Mouse (Mus musculus) forebrain, embryonic 11.5 days (tissue): ENCODE measurements around the gene Trim11. TPM values are rescaled to one million over a fixed set of nuclear protein-coding genes. Genes with fewer than 3 reads are reported as not detected.

ENCODE experiments used
- ATAC-seq: fragments of 200-750 bp; cut with Nextera tagmentation; replicated peaks from 2 replicates; pipeline ENCODE4 v1.8.0; 2017; ENCODE audit warnings: moderate TSS enrichment; ENCODE audit not compliant: low FRiP score
- DNase-seq: peaks from one replicate; pipeline ENCODE4 v3.0.0-alpha.2; 2017; ENCODE audit warnings: low spot score
- H3K27ac ChIP-seq: fragments of 300-500 bp; sonication (generic); 2 replicates; pipeline ENCODE4 v1.5.1; 2014; ENCODE audit warnings: low read depth, low read length
- H3K27me3 ChIP-seq: fragments of 300-500 bp; sonication (generic); 2 replicates; pipeline ENCODE4 v1.6.1; 2014; ENCODE audit warnings: mild to moderate bottlenecking, low read length, mixed read lengths; ENCODE audit not compliant: control insufficient read depth, insufficient read depth
- H3K36me3 ChIP-seq: fragments of 300-500 bp; sonication (generic); 2 replicates; pipeline ENCODE4 v1.6.1; 2014; ENCODE audit warnings: mild to moderate bottlenecking, low read length, moderate library complexity, mixed read lengths; ENCODE audit not compliant: control insufficient read depth, insufficient read depth
- H3K4me1 ChIP-seq: fragments of 300-500 bp; sonication (generic); replicated peaks from 2 replicates; pipeline ENCODE4 v1.6.1; 2014; ENCODE audit warnings: low read length, mixed read lengths; ENCODE audit not compliant: control insufficient read depth, insufficient read depth
- H3K4me2 ChIP-seq: fragments of 300-500 bp; sonication (generic); 2 replicates; pipeline ENCODE4 v1.6.1; 2014; ENCODE audit warnings: low read depth, mild to moderate bottlenecking, low read length, moderate library complexity, mixed read lengths; ENCODE audit not compliant: severe bottlenecking
- H3K4me3 ChIP-seq: fragments of 300-500 bp; sonication (generic); 2 replicates; pipeline ENCODE4 v1.5.1; 2014; ENCODE audit warnings: low read depth, low read length
- H3K9ac ChIP-seq: fragments of 300-500 bp; sonication (generic); 2 replicates; pipeline ENCODE4 v1.6.1; 2014; ENCODE audit warnings: low read length
- H3K9me3 ChIP-seq: fragments of 300-500 bp; sonication (generic); 2 replicates; pipeline ENCODE4 v1.6.1; 2016; ENCODE audit warnings: low read length, mixed read lengths; ENCODE audit not compliant: control insufficient read depth
- WGBS: fragments of 180-500 bp; shearing (Covaris S2); extraction: QIAGEN DNeasy Blood & Tissue Kit; methylation state at CpG from one replicate; pipeline ENCODE4 v1.1.7; 2014; 5-methylcytosine and 5-hydroxymethylcytosine counted together
- polyA plus RNA-seq: library from polyadenylated mRNA; unstranded; fragments of >200 nt; fragmentation: Nextera tagmentation; extraction: Ambion mirVana; gene quantifications from 2 replicates; pipeline ENCODE4 v1.2.1, GENCODE M21; 2014

Trim11 gene
- polyA plus RNA-seq, 1 experiment from 2014 or later, result 17.3 TPM

DNA sequence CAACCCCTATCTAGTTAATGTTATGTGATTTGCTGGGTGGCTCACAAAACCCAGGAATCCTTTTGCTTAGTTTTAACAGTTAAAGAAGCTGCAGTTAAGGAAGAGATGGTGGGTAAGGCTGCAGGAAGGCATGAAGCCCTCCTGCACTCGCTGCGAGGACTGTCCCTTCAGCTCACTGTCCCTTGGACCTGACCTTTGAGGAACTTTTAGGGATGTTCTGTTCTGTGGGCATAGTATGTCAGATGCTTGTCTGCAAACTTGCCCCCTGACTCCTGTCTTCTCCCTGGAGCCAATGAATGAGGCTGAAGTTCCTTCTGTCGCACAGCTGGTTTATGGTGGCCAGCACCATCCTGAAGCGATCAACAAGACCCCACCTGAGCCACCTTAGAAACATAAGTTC is 11.3 kb downstream of the Trim11 start:
- no peak overlapping the region for H3K4me3 ChIP-seq
- no peak overlapping the region for H3K9ac ChIP-seq
- H3K4me1 ChIP-seq, result peaks cover under 1% of the 10 kb centered on the region; the same call in 1 of the 2 replicates
- WGBS, result 98% methylated on average over 4 of the region's 4 CpGs
- ATAC-seq (no peak), DNase-seq (no peak)
- peaks cover 1% of the 10 kb centered on the region; the same call in 1 of the 2 replicates for H3K27me3 ChIP-seq
- H3K27ac ChIP-seq, result no peak overlapping the region
- H3K9me3 ChIP-seq, result no peaks in the 10 kb centered on the region
- no peak overlapping the region for H3K4me2 ChIP-seq
- H3K36me3 ChIP-seq, result peaks cover 2% of the 10 kb centered on the region

DNA sequence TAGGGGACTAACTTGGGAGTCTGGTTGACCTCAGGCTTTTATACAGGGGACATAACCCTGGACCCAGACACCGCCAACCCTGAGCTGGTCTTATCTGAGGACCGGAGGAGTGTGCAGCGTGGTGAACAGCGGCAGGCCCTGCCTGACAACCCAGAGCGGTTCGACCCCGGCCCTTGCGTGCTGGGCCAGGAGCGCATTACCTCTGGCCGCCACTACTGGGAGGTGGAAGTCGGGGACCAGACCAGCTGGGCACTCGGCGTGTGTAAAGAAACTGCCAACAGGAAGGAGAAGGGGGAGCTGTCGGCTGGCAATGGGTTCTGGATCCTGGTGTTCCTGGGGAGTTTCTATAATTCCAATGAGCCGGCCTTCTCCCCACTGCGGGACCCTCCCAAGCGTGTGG is 12.2 kb downstream of the Trim11 start:
- Histone ChIP-seq H3K27ac (no peak overlapping the region), H3K9me3 (no peaks in the 10 kb centered on the region), H3K4me1 (peaks cover 2% of the 10 kb centered on the region; the same call in 1 of the 2 replicates), H3K4me2 (no peak overlapping the region), H3K4me3 (no peak overlapping the region), H3K27me3 (peaks cover 5% of the 10 kb centered on the region; the same call in 1 of the 2 replicates), H3K9ac (no peak overlapping the region), H3K36me3 (peaks cover 2% of the 10 kb centered on the region)
- ATAC-seq, result no peak
- WGBS, result 89% methylated on average over 17 of the region's 17 CpGs
- DNase-seq, result no peak

DNA sequence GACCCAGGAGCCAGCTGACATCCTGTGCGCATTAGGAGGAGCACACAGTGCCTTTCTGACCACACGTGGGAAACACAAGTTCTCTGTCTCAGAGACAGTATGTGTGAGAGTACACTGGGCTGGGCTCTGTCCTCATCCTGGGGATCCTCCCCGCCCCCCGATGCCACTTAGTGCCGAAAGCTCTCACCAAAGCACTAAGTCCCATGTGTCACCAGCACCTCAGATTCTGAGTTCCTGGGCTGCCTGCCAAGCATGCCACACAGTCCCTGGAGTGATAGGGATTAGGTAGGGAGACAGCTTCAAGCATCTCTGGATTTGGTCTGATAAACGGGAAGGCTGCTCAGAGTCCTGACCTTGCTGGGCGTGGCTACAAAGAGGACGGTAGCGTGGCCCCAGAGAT is 12.9 kb downstream of the Trim11 start:
- H3K36me3 ChIP-seq, result peaks cover 2% of the 10 kb centered on the region
- DNase-seq (no peak), ATAC-seq (no peak)
- WGBS, result 91% methylated on average over 9 of the region's 9 CpGs
- H3K4me1 ChIP-seq, result peaks cover 2% of the 10 kb centered on the region; the same call in 1 of the 2 replicates
- no peak overlapping the region for H3K27ac ChIP-seq
- no peak overlapping the region for H3K4me3 ChIP-seq
- H3K9ac ChIP-seq, result no peak overlapping the region
- H3K9me3 ChIP-seq, result no peaks in the 10 kb centered on the region
- H3K27me3 ChIP-seq, result peaks cover 7% of the 10 kb centered on the region; the same call in 1 of the 2 replicates
- H3K4me2 ChIP-seq, result no peak overlapping the region

DNA sequence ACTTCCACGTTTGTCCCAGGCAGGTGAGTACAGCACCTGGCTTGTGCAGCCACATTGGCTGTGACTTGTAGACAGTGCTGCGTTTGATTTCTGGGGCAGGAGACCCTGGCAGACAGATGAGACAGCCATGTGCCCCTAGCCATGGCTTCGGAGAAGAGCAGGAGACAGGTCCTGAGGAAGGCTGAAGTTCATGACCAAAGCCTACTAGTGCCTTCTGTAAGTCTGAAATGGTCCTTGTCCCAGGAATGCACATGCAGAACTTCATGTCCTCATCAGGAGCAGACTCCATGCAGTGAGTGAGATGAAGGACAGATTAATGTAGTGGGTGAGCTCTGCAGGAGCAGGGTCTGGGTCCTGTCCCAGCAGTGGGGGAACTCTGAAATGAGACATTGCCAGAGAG is 14.0 kb downstream of the Trim11 start:
- 76% methylated on average over 3 of the region's 3 CpGs for WGBS

DNA sequence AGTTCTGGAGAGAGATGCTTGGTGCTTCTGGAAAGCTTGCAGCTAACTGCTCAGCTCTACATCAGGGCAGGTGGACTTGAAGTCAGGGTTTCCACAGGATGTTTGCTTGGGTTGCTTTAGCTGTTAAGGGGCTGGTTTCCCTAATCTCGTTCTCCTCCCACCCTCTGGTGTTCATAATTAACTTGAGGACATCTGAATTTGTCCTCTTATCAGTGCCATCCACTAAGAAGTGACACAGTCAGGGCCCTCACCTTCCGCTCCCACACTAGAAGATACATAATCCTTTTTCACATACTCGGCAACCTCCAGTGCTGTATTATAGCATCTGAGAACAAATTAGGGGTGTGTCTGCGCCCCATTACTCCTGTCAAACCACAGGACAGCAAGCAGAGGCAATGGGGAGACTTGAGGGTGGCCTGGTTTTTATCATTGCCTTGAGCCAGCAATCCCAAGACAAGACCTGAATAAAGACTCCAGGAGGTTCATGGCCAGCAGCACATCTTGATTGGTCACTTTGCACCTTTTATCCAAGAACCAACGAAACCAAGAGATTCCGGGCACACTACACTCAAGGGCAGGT is 15.3 kb downstream of the Trim11 start:
- ATAC-seq, result no peak
- Histone ChIP-seq H3K36me3 (no peaks in the 10 kb centered on the region; the same call in none of the 2 replicates), H3K4me3 (no peak overlapping the region), H3K27me3 (peaks cover 9% of the 10 kb centered on the region; the same call in 1 of the 2 replicates), H3K4me2 (no peak overlapping the region), H3K27ac (no peak overlapping the region), H3K9me3 (no peaks in the 10 kb centered on the region), H3K9ac (no peak overlapping the region), H3K4me1 (peaks cover 2% of the 10 kb centered on the region; the same call in 1 of the 2 replicates)
- WGBS, result 83% methylated on average over 6 of the region's 6 CpGs
- DNase-seq, result no peak

More for the DNA sequence above, 14.0 kb downstream of the Trim11 start:
- Histone ChIP-seq H3K27me3 (peaks cover 9% of the 10 kb centered on the region; the same call in 1 of the 2 replicates), H3K9ac (no peak overlapping the region), H3K4me1 (peaks cover 2% of the 10 kb centered on the region; the same call in 1 of the 2 replicates), H3K36me3 (no peaks in the 10 kb centered on the region; the same call in none of the 2 replicates), H3K4me3 (no peak overlapping the region), H3K9me3 (no peaks in the 10 kb centered on the region), H3K27ac (no peak overlapping the region), H3K4me2 (no peak overlapping the region)
- DNase-seq (no peak), ATAC-seq (no peak)

DNA sequence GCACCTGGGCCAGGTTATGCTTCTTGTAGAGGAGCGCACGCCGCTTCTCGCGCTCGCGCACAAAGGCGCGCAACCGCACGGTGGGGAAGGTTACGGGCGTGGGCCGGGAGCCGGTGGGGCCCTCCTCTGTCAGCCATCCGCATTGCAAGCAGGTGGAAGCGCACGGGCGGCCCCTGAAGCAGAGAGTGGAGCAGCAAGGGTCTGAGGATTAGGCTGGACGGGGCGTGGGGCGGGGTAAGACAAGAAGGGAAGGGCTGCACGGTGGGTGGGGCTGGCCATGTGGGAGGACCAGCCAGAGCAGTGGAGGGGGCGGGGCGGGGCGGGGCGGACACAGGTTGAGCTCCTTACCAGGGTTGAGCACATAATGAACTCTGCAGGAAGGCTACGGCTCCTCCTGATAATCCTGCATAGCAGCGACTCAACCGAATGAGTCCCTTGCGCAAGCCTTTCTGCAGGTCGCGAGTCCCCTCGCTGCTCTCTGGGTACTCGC is 16.5 kb downstream of the Trim11 start:
- DNase-seq (peak; percentile 86), ATAC-seq (peak; percentile 76)
- peaks cover 2% of the 10 kb centered on the region; the same call in 1 of the 2 replicates for H3K4me1 ChIP-seq
- peak overlapping the region; percentile 51 for H3K4me2 ChIP-seq
- no peak overlapping the region for H3K27ac ChIP-seq
- peaks cover 9% of the 10 kb centered on the region; the same call in 1 of the 2 replicates for H3K27me3 ChIP-seq
- peak overlapping the region; percentile 27 for H3K4me3 ChIP-seq
- H3K36me3 ChIP-seq, result no peaks in the 10 kb centered on the region; the same call in none of the 2 replicates
- peak overlapping the region; percentile 32; the same call in 1 of the 2 replicates for H3K9ac ChIP-seq
- 2% methylated on average over 35 of the region's 35 CpGs for WGBS
- H3K9me3 ChIP-seq, result no peaks in the 10 kb centered on the region

DNA sequence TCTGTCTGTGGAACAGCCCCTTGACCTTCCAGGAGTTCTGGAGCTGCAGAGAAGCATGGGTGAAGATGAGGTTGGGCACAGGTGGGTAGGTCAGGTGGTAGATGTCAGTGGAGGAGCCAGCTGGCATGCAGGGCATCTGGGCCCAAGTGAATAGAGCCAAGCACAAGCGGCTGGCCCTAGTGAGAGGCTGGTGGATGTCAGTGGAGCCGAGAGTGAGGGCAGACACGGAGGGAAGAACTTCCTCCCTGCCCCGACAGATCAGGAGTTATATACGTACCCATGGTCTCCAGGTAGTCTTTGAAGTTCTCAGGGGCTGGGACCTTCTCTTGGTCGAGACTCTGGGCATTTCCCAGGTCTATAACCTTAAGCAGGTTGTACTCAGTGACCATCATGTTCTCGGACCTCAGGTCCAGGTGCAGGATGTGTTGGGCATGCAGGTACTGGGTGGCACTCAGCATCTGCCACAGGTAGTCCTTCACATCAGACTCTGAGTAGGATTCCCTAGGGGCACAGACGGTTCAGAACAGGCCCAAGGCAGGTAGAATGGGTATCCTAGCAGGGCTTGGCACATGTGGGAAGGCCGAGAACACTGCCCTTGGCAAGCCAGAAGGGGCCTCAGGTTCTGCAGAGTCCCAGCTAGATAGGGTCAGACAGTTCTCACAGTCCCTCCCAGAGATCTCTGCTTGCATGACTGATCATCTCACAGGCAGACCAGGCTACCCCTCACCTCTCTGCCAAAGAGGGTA is 17.3 kb downstream of the Trim11 start:
- peaks cover 2% of the 10 kb centered on the region; the same call in 1 of the 2 replicates for H3K4me1 ChIP-seq
- no peak overlapping the region for H3K9ac ChIP-seq
- ATAC-seq (no peak), DNase-seq (no peak)
- H3K4me2 ChIP-seq, result no peak overlapping the region
- H3K27me3 ChIP-seq, result peaks cover 9% of the 10 kb centered on the region; the same call in 1 of the 2 replicates
- no peaks in the 10 kb centered on the region for H3K9me3 ChIP-seq
- no peak overlapping the region for H3K4me3 ChIP-seq
- H3K36me3 ChIP-seq, result no peaks in the 10 kb centered on the region; the same call in 1 of the 2 replicates
- WGBS, result 79% methylated on average over 9 of the region's 9 CpGs
- H3K27ac ChIP-seq, result no peak overlapping the region

DNA sequence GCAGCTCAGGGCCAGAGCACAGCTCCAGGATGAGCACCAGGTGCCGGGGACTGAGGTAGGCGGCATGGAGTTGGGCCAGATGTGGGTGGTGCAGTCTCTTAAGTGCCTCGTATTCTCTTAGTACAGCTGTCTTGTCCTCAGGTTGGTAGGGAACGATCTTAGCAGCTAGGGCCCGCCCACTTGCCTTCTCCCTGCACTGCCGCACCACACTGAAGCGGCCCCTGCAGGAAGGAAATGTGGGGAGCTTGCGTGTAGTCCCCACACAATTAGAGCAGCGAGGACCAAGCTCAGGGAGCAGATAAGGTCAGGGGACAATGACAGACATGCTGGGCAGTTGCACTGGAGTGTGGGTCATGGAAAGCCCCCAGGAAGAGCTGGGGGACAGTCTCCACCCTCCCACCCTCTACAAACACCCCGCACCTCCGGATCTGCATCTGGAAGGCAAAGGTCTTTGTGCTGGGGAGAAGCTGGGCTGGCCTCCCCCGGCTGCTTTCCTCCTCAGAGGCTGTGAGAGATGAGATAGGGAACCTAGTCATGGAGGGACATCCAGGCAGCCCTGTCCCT is 18.0 kb downstream of the Trim11 start:
- ATAC-seq (no peak), DNase-seq (no peak)
- H3K9ac ChIP-seq, result no peak overlapping the region
- H3K36me3 ChIP-seq, result no peaks in the 10 kb centered on the region; the same call in 1 of the 2 replicates
- H3K9me3 ChIP-seq, result no peaks in the 10 kb centered on the region
- 60% methylated on average over 12 of the region's 12 CpGs for WGBS
- H3K4me2 ChIP-seq, result no peak overlapping the region
- H3K27ac ChIP-seq, result no peak overlapping the region
- H3K4me1 ChIP-seq, result peaks cover 2% of the 10 kb centered on the region; the same call in 1 of the 2 replicates
- peaks cover 9% of the 10 kb centered on the region; the same call in 1 of the 2 replicates for H3K27me3 ChIP-seq
- no peak overlapping the region for H3K4me3 ChIP-seq
